Mouse (Mus musculus) MEL (cell line): ENCODE measurements around the gene Pgs1. TPM values are rescaled to one million over a fixed set of nuclear protein-coding genes. Genes with fewer than 3 reads are reported as not detected.

Source experiments
- DNase-seq: peaks from one replicate; pipeline ENCODE4 v3.0.0; 2011; ENCODE audit warnings: low read depth, low spot score
- H3K27ac ChIP-seq: 2 replicates; pipeline ENCODE4 v1.5.1; 2012; ENCODE audit warnings: low read depth, mild to moderate bottlenecking, control low read depth, low read length, moderate library complexity; ENCODE audit not compliant: control insufficient read depth
- H3K27me3 ChIP-seq, 2 experiments: fragments of 150-350 bp in 1 of 2; sonication (generic) in 1 of 2; 2 replicates each; pipeline ENCODE4 v1.6.1; 2012; ENCODE audit warnings: low read length in 2 of 2, mild to moderate bottlenecking in 2 of 2, improper control_type of control experiment in 1 of 2, moderate library complexity in 1 of 2; ENCODE audit not compliant: insufficient read depth in 2 of 2, control insufficient read depth in 1 of 2
- H3K36me3 ChIP-seq, 2 experiments: 2 replicates each; pipeline ENCODE4 v1.6.1; 2012 to 2014; ENCODE audit warnings: low read length in 2 of 2, improper control_type of control experiment in 1 of 2, inconsistent platforms in 1 of 2, mild to moderate bottlenecking in 1 of 2; ENCODE audit not compliant: insufficient read depth in 2 of 2, control insufficient read depth in 1 of 2
- H3K4me1 ChIP-seq, 2 experiments: fragments of 150-350 bp in 1 of 2; sonication (generic) in 1 of 2; 2 replicates each; pipeline ENCODE4 v1.6.1; 2012; ENCODE audit warnings: low read length in 2 of 2, improper control_type of control experiment in 1 of 2, mild to moderate bottlenecking in 1 of 2; ENCODE audit not compliant: insufficient read depth in 2 of 2, control insufficient read depth in 1 of 2
- H3K4me3 ChIP-seq, 2 experiments: fragments of 150-350 bp in 1 of 2; sonication (generic) in 1 of 2; 2 replicates each; pipeline ENCODE4 v1.5.1; 2012; ENCODE audit warnings: low read depth in 2 of 2, low read length in 2 of 2, mild to moderate bottlenecking in 2 of 2, moderate library complexity in 2 of 2, control low read depth in 1 of 2, improper control_type of control experiment in 1 of 2; ENCODE audit not compliant: control insufficient read depth in 1 of 2, insufficient read depth in 1 of 2
- H3K79me2 ChIP-seq: 2 replicates; pipeline ENCODE4 v1.6.1; 2012; ENCODE audit warnings: mild to moderate bottlenecking, low read length, moderate library complexity; ENCODE audit not compliant: control insufficient read depth, poor library complexity, insufficient read depth
- H3K9ac ChIP-seq: 2 replicates; pipeline ENCODE4 v1.6.1; 2012; ENCODE audit warnings: low read depth, mild to moderate bottlenecking, control low read depth, low read length, moderate library complexity; ENCODE audit not compliant: control insufficient read depth, poor library complexity, severe bottlenecking
- H3K9me3 ChIP-seq: fragments of 150-350 bp; sonication (generic); replicated peaks from 2 replicates; pipeline ENCODE4 v1.6.1; 2012; ENCODE audit warnings: mild to moderate bottlenecking, low read length, improper control_type of control experiment, moderate library complexity; ENCODE audit not compliant: insufficient read depth
- BHLHE40 ChIP-seq: IDR thresholded peaks from 2 replicates; pipeline ENCODE4 v1.6.1; 2012; ENCODE audit warnings: low read depth, mild to moderate bottlenecking, inconsistent platforms, low read length, improper control_type of control experiment, borderline replicate concordance
- CHD1 ChIP-seq: IDR thresholded peaks from 2 replicates; pipeline ENCODE4 v1.6.1; 2012; ENCODE audit warnings: low read depth, mild to moderate bottlenecking, inconsistent platforms, low read length, improper control_type of control experiment
- CTCF ChIP-seq, 3 experiments: IDR thresholded peaks in 2 of 3; conservative IDR thresholded peaks in 1 of 3; 2 replicates each; pipeline ENCODE4 v1.5.1; 2011 to 2012; ENCODE audit warnings: low read length in 3 of 3, low read depth in 2 of 3, mild to moderate bottlenecking in 2 of 3, improper control_type of control experiment in 1 of 3, inconsistent platforms in 1 of 3, mixed read lengths in 1 of 3, moderate library complexity in 1 of 3; ENCODE audit not compliant: control insufficient read depth in 1 of 3, insufficient read depth in 1 of 3, poor library complexity in 1 of 3, severe bottlenecking in 1 of 3
- E2F4 ChIP-seq: IDR thresholded peaks from 2 replicates; pipeline ENCODE4 v1.6.1; 2011; ENCODE audit warnings: low read depth, low read length, improper control_type of control experiment, borderline replicate concordance
- ELF1 ChIP-seq: IDR thresholded peaks from 2 replicates; pipeline ENCODE4 v1.6.1; 2014; ENCODE audit warnings: low read depth, mild to moderate bottlenecking, inconsistent platforms, low read length, improper control_type of control experiment, moderate library complexity
- EP300 ChIP-seq, 2 experiments: IDR thresholded peaks; 2 replicates each; pipeline ENCODE4 v1.6.1; 2011; ENCODE audit warnings: improper control_type of control experiment in 2 of 2, low read length in 2 of 2, low read depth in 1 of 2, mild to moderate bottlenecking in 1 of 2
- ETS1 ChIP-seq: IDR thresholded peaks from 2 replicates; pipeline ENCODE4 v1.6.1; 2012; ENCODE audit warnings: low read depth, mild to moderate bottlenecking, inconsistent platforms, low read length, improper control_type of control experiment, moderate library complexity
- HCFC1 ChIP-seq: IDR thresholded peaks from 2 replicates; pipeline ENCODE4 v1.6.1; 2012; ENCODE audit warnings: low read depth, mild to moderate bottlenecking, inconsistent platforms, low read length, improper control_type of control experiment, moderate library complexity
- KAT2A ChIP-seq: conservative IDR thresholded peaks from 2 replicates; pipeline ENCODE4 v1.6.1; 2012; ENCODE audit warnings: low read depth, low read length, improper control_type of control experiment, inconsistent platforms
- MAFK ChIP-seq: IDR thresholded peaks from 2 replicates; pipeline ENCODE4 v1.6.1; 2011; ENCODE audit warnings: low read depth, mild to moderate bottlenecking, low read length, improper control_type of control experiment, borderline replicate concordance
- MAX ChIP-seq: IDR thresholded peaks from 2 replicates; pipeline ENCODE4 v1.6.1; 2011; ENCODE audit warnings: low read length, improper control_type of control experiment
- MAZ ChIP-seq: IDR thresholded peaks from 2 replicates; pipeline ENCODE4 v1.6.1; 2012; ENCODE audit warnings: low read depth, mild to moderate bottlenecking, inconsistent platforms, low read length, improper control_type of control experiment
- MEF2A ChIP-seq: IDR thresholded peaks from 2 replicates; pipeline ENCODE4 v1.6.1; 2014; ENCODE audit warnings: low read depth, mild to moderate bottlenecking, inconsistent platforms, low read length, improper control_type of control experiment; ENCODE audit not compliant: poor library complexity, insufficient replicate concordance, severe bottlenecking; ENCODE audit errors: extremely low read depth
- MXI1 ChIP-seq: IDR thresholded peaks from 2 replicates; pipeline ENCODE4 v1.6.1; 2011; ENCODE audit warnings: mild to moderate bottlenecking, low read depth, low read length, improper control_type of control experiment
- NRF1 ChIP-seq: IDR thresholded peaks from 2 replicates; pipeline ENCODE4 v1.6.1; 2014; ENCODE audit warnings: low read depth, mild to moderate bottlenecking, inconsistent platforms, low read length, improper control_type of control experiment, moderate library complexity; ENCODE audit not compliant: poor library complexity, insufficient read depth, severe bottlenecking
- POLR2A ChIP-seq, 2 experiments: IDR thresholded peaks; 2 replicates each; pipeline ENCODE4 v1.6.1; 2011 to 2012; ENCODE audit warnings: low read length in 2 of 2, mild to moderate bottlenecking in 2 of 2, control low read depth in 1 of 2, improper control_type of control experiment in 1 of 2, low read depth in 1 of 2, moderate library complexity in 1 of 2; ENCODE audit not compliant: control insufficient read depth in 1 of 2, insufficient read depth in 1 of 2, poor library complexity in 1 of 2
- POLR2AphosphoS5 ChIP-seq: IDR thresholded peaks from 2 replicates; pipeline ENCODE4 v1.6.1; 2012; ENCODE audit warnings: low read depth, borderline replicate concordance, mild to moderate bottlenecking, inconsistent platforms, low read length, moderate library complexity, mixed read lengths
- SIN3A ChIP-seq: IDR thresholded peaks from 2 replicates; pipeline ENCODE4 v1.6.1; 2012; ENCODE audit warnings: low read length, improper control_type of control experiment, inconsistent platforms
- TCF12 ChIP-seq: IDR thresholded peaks from 2 replicates; pipeline ENCODE4 v1.6.1; 2014; ENCODE audit warnings: low read depth, mild to moderate bottlenecking, inconsistent platforms, low read length, improper control_type of control experiment, moderate library complexity
- USF2 ChIP-seq, 2 experiments: IDR thresholded peaks; 2 replicates each; pipeline ENCODE4 v1.6.1; 2011 to 2012; ENCODE audit warnings: improper control_type of control experiment in 2 of 2, low read length in 2 of 2, borderline replicate concordance in 1 of 2, inconsistent platforms in 1 of 2, low read depth in 1 of 2, mild to moderate bottlenecking in 1 of 2; ENCODE audit not compliant: insufficient read depth in 1 of 2
- ZC3H11A ChIP-seq: IDR thresholded peaks from 2 replicates; pipeline ENCODE4 v1.6.1; 2012; ENCODE audit warnings: low read depth, mild to moderate bottlenecking, inconsistent platforms, low read length, improper control_type of control experiment
- ZMIZ1 ChIP-seq: IDR thresholded peaks from 2 replicates; pipeline ENCODE4 v1.6.1; 2012; ENCODE audit warnings: low read depth, mild to moderate bottlenecking, inconsistent platforms, low read length, improper control_type of control experiment, moderate library complexity
- ZNF384 ChIP-seq: IDR thresholded peaks from 2 replicates; pipeline ENCODE4 v1.6.1; 2012; ENCODE audit warnings: low read depth, mild to moderate bottlenecking, inconsistent platforms, low read length, improper control_type of control experiment
- polyA plus RNA-seq, 2 experiments: library from polyadenylated mRNA; stranded (reverse) in 1 of 2; unstranded in 1 of 2; fragments of >175 nt in 1 of 2; fragments of >200 nt in 1 of 2; gene quantifications; 2 replicates each; pipeline versions ENCODE4 v1.2.1 to v1.2.4; 2012; ENCODE audit warnings: low replicate concordance in 2 of 2, low read depth in 1 of 2; ENCODE audit not compliant: insufficient read length in 2 of 2, insufficient read depth in 1 of 2, missing spikeins in 1 of 2
- total RNA-seq: library from RNA; depleted of rRNA; stranded (reverse); fragments of 300-350 nt; gene quantifications from 2 replicates; pipeline ENCODE4 v1.2.3, GENCODE M21; 2012

The Pgs1 gene
- total and polyA plus RNA-seq, 3 experiments = 48.6 to 61.6 TPM; not detected in 1

- TF ChIP-seq POLR2A (IDR thresholded peaks at IDR 0.05; ENCODE audit: control insufficient read depth in 1 of 2, insufficient read depth in 1 of 2, low read depth in 1 of 2, low read length in 2 of 2, poor library complexity in 1 of 2) (no peak), USF2 (IDR thresholded peaks at IDR 0.05; ENCODE audit: borderline replicate concordance in 1 of 2, insufficient read depth in 1 of 2, low read depth in 1 of 2, low read length in 2 of 2) (no peak), MAZ (no peak), HCFC1 (no peak), CHD1 (no peak), BHLHE40 (no peak), ELF1 (no peak), ZC3H11A (no peak)
- no peak for DNase-seq
- no peaks in the 10 kb centered on the region for H3K9me3 ChIP-seq
- no peak overlapping the region for H3K27ac ChIP-seq
- H3K9ac ChIP-seq = no peak overlapping the region
- no peaks in the 10 kb centered on the region for H3K4me1 ChIP-seq
- no peaks in the 10 kb centered on the region for H3K79me2 ChIP-seq
- no peak overlapping the region for H3K4me3 ChIP-seq
- peaks cover 13 to 17% of the 10 kb centered on the region in 2 experiments for H3K27me3 ChIP-seq
- H3K36me3 ChIP-seq = no peaks in the 10 kb centered on the region
Observed at GRCm38 (mm10) chr11:117955621-117956020, 30.5 kb upstream of the Pgs1 start.

GRCm38 (mm10) chr11:117958197-117958596 lies 27.9 kb upstream of the Pgs1 start:
- H3K36me3 ChIP-seq = peaks cover 0 to 2% of the 10 kb centered on the region in 2 experiments; a peak in 1 of 4 replicates
- DNase-seq = no peak
- H3K9ac ChIP-seq = no peak overlapping the region
- H3K4me3 ChIP-seq = no peak overlapping the region
- peaks cover 0 to 3% of the 10 kb centered on the region in 2 experiments; a peak in 1 of 4 replicates for H3K4me1 ChIP-seq
- no peaks in the 10 kb centered on the region for H3K79me2 ChIP-seq
- no peaks in the 10 kb centered on the region for H3K9me3 ChIP-seq
- no peak for TF ChIP-seq EP300 (IDR thresholded peaks at IDR 0.05; ENCODE audit: low read depth in 1 of 2, low read length in 2 of 2)
- TF ChIP-seq TCF12 = no peak
- TF ChIP-seq MXI1 = no peak
- no peak for TF ChIP-seq ZMIZ1
- no peak for TF ChIP-seq E2F4
- no peak for TF ChIP-seq BHLHE40
- TF ChIP-seq MAX = no peak
- no peak for TF ChIP-seq ZNF384
- TF ChIP-seq POLR2AphosphoS5 = no peak
- no peak for TF ChIP-seq CTCF (IDR thresholded peaks at IDR 0.05 in 2 of 3, conservative IDR thresholded peaks at IDR 0.05 in 1 of 3; ENCODE audit: control insufficient read depth in 1 of 3, insufficient read depth in 1 of 3, low read depth in 2 of 3, low read length in 3 of 3, poor library complexity in 1 of 3, severe bottlenecking in 1 of 3)
- no peak for TF ChIP-seq MEF2A
- no peak for TF ChIP-seq CHD1
- no peak for TF ChIP-seq SIN3A
- TF ChIP-seq MAFK = no peak
- no peak for TF ChIP-seq NRF1
- TF ChIP-seq ZC3H11A = no peak
- no peak for TF ChIP-seq POLR2A (IDR thresholded peaks at IDR 0.05; ENCODE audit: control insufficient read depth in 1 of 2, insufficient read depth in 1 of 2, low read depth in 1 of 2, low read length in 2 of 2, poor library complexity in 1 of 2)
- no peak for TF ChIP-seq ETS1
- no peak for TF ChIP-seq ELF1
- no peak for TF ChIP-seq KAT2A
- TF ChIP-seq, all 39 proteins: peak for 0
- Histone ChIP-seq H3K27ac (no peak overlapping the region), H3K27me3 (peaks cover 9 to 10% of the 10 kb centered on the region in 2 experiments)
